Mouse (Mus musculus) E14TG2a.4 (cell line): ENCODE measurements around the gene Pigb.

Experiments
- CTCF ChIP-seq: conservative IDR thresholded peaks from 2 replicates; pipeline ENCODE4 v1.5.1; 2014; ENCODE audit warnings: low read length
- NANOG ChIP-seq: IDR thresholded peaks from 2 replicates; pipeline ENCODE4 v1.6.1; 2014; ENCODE audit warnings: borderline replicate concordance, low read length, mixed read lengths

- TF ChIP-seq CTCF (no peak), NANOG (no peak)
These were observed 65.4 kb downstream of the Pigb start for GRCm38 (mm10) chr9:72974734-72975133.
